Mouse (Mus musculus) neural tube, embryonic 15.5 days (tissue): Measurements from ENCODE around the gene Olfr522. TPM values are rescaled to one million over a fixed set of nuclear protein-coding genes. Genes with fewer than 3 reads are reported as not detected.

ENCODE experiments used
- ATAC-seq: fragments of 200-750 bp; cut with Nextera tagmentation; 2 replicates; pipeline ENCODE4 v1.8.0; 2017; ENCODE audit warnings: mild to moderate bottlenecking, moderate TSS enrichment, moderate library complexity; ENCODE audit not compliant: low FRiP score
- H3K27ac ChIP-seq: fragments of 300-500 bp; sonication (generic); replicated peaks from 2 replicates; pipeline ENCODE4 v1.5.1; 2015; ENCODE audit warnings: mild to moderate bottlenecking, inconsistent platforms
- H3K27me3 ChIP-seq: fragments of 300-500 bp; sonication (generic); replicated peaks from 2 replicates; pipeline ENCODE4 v1.6.1; 2015; ENCODE audit warnings: inconsistent platforms
- H3K36me3 ChIP-seq: fragments of 300-500 bp; sonication (generic); 2 replicates; pipeline ENCODE4 v1.6.1; 2015; ENCODE audit warnings: inconsistent platforms
- H3K4me1 ChIP-seq: fragments of 300-500 bp; sonication (generic); 2 replicates; pipeline ENCODE4 v1.6.1; 2015; ENCODE audit warnings: inconsistent platforms
- H3K4me2 ChIP-seq: fragments of 300-500 bp; sonication (generic); 2 replicates; pipeline ENCODE4 v1.6.1; 2015; ENCODE audit warnings: inconsistent platforms, mild to moderate bottlenecking, moderate library complexity
- H3K4me3 ChIP-seq: fragments of 300-500 bp; sonication (generic); replicated peaks from 2 replicates; pipeline ENCODE4 v1.5.1; 2015; ENCODE audit warnings: mild to moderate bottlenecking, inconsistent platforms
- H3K9ac ChIP-seq: fragments of 300-500 bp; sonication (generic); replicated peaks from 2 replicates; pipeline ENCODE4 v1.6.1; 2015; ENCODE audit warnings: mild to moderate bottlenecking, inconsistent platforms
- H3K9me3 ChIP-seq: fragments of 300-500 bp; sonication (generic); replicated peaks from 2 replicates; pipeline ENCODE4 v1.6.1; 2016; ENCODE audit warnings: inconsistent platforms
- WGBS: fragments of 180-500 bp; shearing (Covaris S2); methylation state at CpG from one replicate; pipeline ENCODE4 v1.1.7; 2015; ENCODE audit warnings: mixed read lengths; 5-methylcytosine and 5-hydroxymethylcytosine counted together
- polyA plus RNA-seq: library from polyadenylated mRNA; unstranded; fragments of >200 nt; fragmentation: Nextera tagmentation; extraction: Ambion mirVana; gene quantifications from 2 replicates; pipeline ENCODE4 v1.2.1, GENCODE M21; 2015

The Olfr522 gene
- polyA plus RNA-seq, 1 experiment from 2014 or later = not detected

DNA sequence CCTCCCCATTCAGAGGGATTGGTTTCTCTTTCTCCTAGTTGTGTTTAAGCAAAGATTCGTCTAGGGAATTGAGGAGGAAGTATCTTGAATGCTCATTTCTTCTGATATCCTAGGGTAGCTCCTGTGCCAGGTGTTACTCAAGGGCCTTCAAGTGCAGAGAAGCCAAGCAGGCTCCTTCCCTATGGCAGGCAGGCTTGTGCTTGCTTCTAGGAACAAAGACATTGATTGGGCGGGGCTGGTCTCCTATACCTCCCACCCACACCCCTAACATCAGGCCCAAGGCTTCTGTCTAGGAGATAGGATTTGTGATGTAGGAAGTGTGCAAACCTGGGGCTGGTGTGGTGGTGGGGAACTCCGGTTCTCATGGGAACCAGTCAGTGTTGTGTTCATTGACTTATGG, 37.6 kb downstream of the Olfr522 start:
- Histone ChIP-seq H3K9ac (no peak overlapping the region), H3K4me2 (no peak overlapping the region), H3K4me1 (peaks cover 15% of the 10 kb centered on the region), H3K27me3 (no peaks in the 10 kb centered on the region), H3K9me3 (no peaks in the 10 kb centered on the region), H3K36me3 (peaks cover 3% of the 10 kb centered on the region; the same call in 1 of the 2 replicates), H3K27ac (no peak overlapping the region), H3K4me3 (no peak overlapping the region)
- 90% methylated on average over 3 of the region's 3 CpGs for WGBS
- ATAC-seq = no peak

- no peaks in the 10 kb centered on the region for H3K9me3 ChIP-seq
- H3K4me2 ChIP-seq = peak overlapping the region; percentile 83
- ATAC-seq = no peak
- H3K27ac ChIP-seq = peak overlapping the region; percentile 58; the same call in 1 of the 2 replicates
- peak overlapping the region; percentile 73 for H3K4me3 ChIP-seq
- WGBS = 9% methylated on average over 5 of the region's 5 CpGs
- H3K9ac ChIP-seq = peak overlapping the region; percentile 75
- no peaks in the 10 kb centered on the region for H3K27me3 ChIP-seq
- peaks cover 3% of the 10 kb centered on the region; the same call in 1 of the 2 replicates for H3K36me3 ChIP-seq
- peaks cover 15% of the 10 kb centered on the region for H3K4me1 ChIP-seq
These were observed 38.6 kb downstream of the Olfr522 start for GRCm38 (mm10) chr7:140126022-140126350.

DNA sequence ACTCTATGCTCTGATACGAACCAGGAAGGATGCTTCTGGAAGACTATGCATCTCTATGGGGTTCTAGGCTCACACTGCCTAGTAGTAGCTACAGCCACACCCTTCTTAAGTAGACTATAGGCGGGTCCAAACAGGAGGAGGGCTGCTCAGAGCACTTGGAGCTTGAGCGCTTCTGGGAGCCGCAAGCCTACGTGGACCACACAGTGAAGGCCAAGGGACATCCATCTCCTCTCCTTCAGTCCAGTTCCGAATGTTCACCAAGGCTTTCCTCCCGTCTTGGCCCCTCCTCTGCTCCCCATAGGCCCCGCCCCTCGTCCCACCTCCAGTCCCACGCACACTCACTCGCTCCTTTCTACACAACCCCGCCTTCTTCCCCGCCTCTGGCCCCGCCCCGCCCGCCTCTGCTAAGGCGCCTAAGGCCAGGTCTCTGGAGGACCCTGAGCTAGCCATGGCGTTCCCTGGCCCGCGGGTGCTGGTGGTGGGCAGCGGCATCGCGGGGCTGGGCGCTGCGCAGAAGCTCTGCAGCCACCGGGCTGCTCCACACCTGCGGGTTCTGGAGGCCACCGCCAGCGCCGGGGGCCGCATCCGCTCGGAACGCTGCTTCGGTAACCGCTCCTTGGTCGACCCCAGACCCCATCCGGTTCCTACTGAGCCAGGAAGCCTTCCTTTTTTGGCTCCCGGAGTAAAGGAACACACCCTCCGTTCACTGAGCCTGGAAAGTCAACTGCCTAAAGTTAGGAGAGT, 39.1 kb downstream of the Olfr522 start:
- H3K4me1 ChIP-seq = peaks cover 15% of the 10 kb centered on the region
- no peaks in the 10 kb centered on the region for H3K9me3 ChIP-seq
- H3K4me3 ChIP-seq = peak overlapping the region; percentile 73
- ATAC-seq = peak; percentile 96
- H3K36me3 ChIP-seq = peaks cover 3% of the 10 kb centered on the region; the same call in 1 of the 2 replicates
- peak overlapping the region; percentile 83 for H3K4me2 ChIP-seq
- peak overlapping the region; percentile 58 for H3K27ac ChIP-seq
- WGBS = under 1% methylated on average over 39 of the region's 40 CpGs
- no peaks in the 10 kb centered on the region for H3K27me3 ChIP-seq
- H3K9ac ChIP-seq = peak overlapping the region; percentile 75

- H3K4me3 ChIP-seq = no peak overlapping the region
- H3K4me2 ChIP-seq = no peak overlapping the region
- H3K27ac ChIP-seq = no peak overlapping the region
- no peak for ATAC-seq
- H3K27me3 ChIP-seq = no peaks in the 10 kb centered on the region
- 97% methylated on average over 1 of the region's 1 CpGs for WGBS
- no peak overlapping the region for H3K9ac ChIP-seq
- no peaks in the 10 kb centered on the region for H3K9me3 ChIP-seq
- H3K4me1 ChIP-seq = peaks cover 15% of the 10 kb centered on the region
- peaks cover 1% of the 10 kb centered on the region; the same call in 1 of the 2 replicates for H3K36me3 ChIP-seq
These were observed 40.2 kb downstream of the Olfr522 start for GRCm38 (mm10) chr7:140124382-140124781.

GRCm38 (mm10) chr7:140122765-140123164, 41.8 kb downstream of the Olfr522 start:
- H3K4me2 ChIP-seq = no peak overlapping the region
- no peaks in the 10 kb centered on the region for H3K27me3 ChIP-seq
- no peaks in the 10 kb centered on the region for H3K9me3 ChIP-seq
- no peak overlapping the region for H3K4me3 ChIP-seq
- ATAC-seq = no peak
- H3K9ac ChIP-seq = no peak overlapping the region
- H3K27ac ChIP-seq = no peak overlapping the region
- H3K36me3 ChIP-seq = no peaks in the 10 kb centered on the region
- peaks cover 15% of the 10 kb centered on the region for H3K4me1 ChIP-seq
- WGBS = 40% methylated on average over 4 of the region's 4 CpGs

- 73% methylated on average over 13 of the region's 13 CpGs for WGBS
These were observed 43.1 kb downstream of the Olfr522 start for GRCm38 (mm10) chr7:140121338-140121910.

DNA sequence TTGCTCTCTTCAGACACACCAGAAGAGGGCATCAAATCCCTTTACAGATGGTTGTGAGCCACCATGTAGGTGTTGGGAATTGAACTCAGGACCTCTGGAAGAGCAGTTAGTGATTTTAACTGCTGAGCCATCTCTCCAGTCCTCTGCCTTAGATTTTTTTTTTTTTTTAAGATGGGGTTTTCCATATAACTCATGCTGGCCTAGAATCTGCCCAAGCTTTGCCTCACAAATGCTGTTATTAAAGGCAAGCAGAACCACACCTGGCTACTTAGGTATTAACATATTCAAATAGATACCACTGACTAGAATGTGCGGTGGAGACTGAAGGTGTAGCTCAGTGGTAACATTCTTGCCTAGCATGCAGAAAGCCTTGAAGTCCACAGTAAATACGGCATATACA, 44.1 kb downstream of the Olfr522 start:
- H3K27ac ChIP-seq = no peak overlapping the region
- 92% methylated on average over 2 of the region's 2 CpGs for WGBS
- no peak overlapping the region for H3K9ac ChIP-seq
- H3K4me1 ChIP-seq = peaks cover 18% of the 10 kb centered on the region
- H3K4me2 ChIP-seq = no peak overlapping the region
- no peaks in the 10 kb centered on the region for H3K9me3 ChIP-seq
- ATAC-seq = no peak
- no peaks in the 10 kb centered on the region for H3K36me3 ChIP-seq
- H3K4me3 ChIP-seq = no peak overlapping the region
- no peaks in the 10 kb centered on the region for H3K27me3 ChIP-seq

More at GRCm38 (mm10) chr7:140121338-140121910, 43.1 kb downstream of the Olfr522 start:
- H3K9ac ChIP-seq = no peak overlapping the region
- no peak overlapping the region for H3K4me2 ChIP-seq
- no peak overlapping the region for H3K4me3 ChIP-seq
- no peaks in the 10 kb centered on the region for H3K27me3 ChIP-seq
- no peaks in the 10 kb centered on the region for H3K36me3 ChIP-seq
- no peak overlapping the region for H3K27ac ChIP-seq
- ATAC-seq = no peak
- H3K9me3 ChIP-seq = no peaks in the 10 kb centered on the region
- peaks cover 18% of the 10 kb centered on the region for H3K4me1 ChIP-seq

- no peaks in the 10 kb centered on the region for H3K9me3 ChIP-seq
- peaks cover 21% of the 10 kb centered on the region for H3K4me1 ChIP-seq
- H3K4me3 ChIP-seq = peak within 1 kb of the TSS; percentile 78
- peak; percentile 93 for ATAC-seq
- peaks cover 14% of the 10 kb centered on the region; the same call in 1 of the 2 replicates for H3K36me3 ChIP-seq
- 4% methylated on average over 28 of the region's 28 CpGs for WGBS
- H3K9ac ChIP-seq = peak within 1 kb of the TSS; percentile 86
- no peaks in the 10 kb centered on the region for H3K27me3 ChIP-seq
- H3K4me2 ChIP-seq = peak within 1 kb of the TSS; percentile 90
- peak within 1 kb of the TSS; percentile 89 for H3K27ac ChIP-seq
These were observed 48.1 kb downstream of the Olfr522 start, which contains the start of gene Echs1 for GRCm38 (mm10) chr7:140116329-140117054. Gene Echs1, minus strand, starts transcription at chr7:140116476.

- Histone ChIP-seq H3K27me3 (no peaks in the 10 kb centered on the region), H3K36me3 (peaks cover 20% of the 10 kb centered on the region), H3K27ac (peak within 1 kb of the TSS; percentile 89), H3K4me1 (peaks cover 21% of the 10 kb centered on the region), H3K4me3 (peak within 1 kb of the TSS; percentile 78), H3K4me2 (peak within 1 kb of the TSS; percentile 90), H3K9ac (peak within 1 kb of the TSS; percentile 86), H3K9me3 (no peaks in the 10 kb centered on the region)
- peak; percentile 77 for ATAC-seq
- 2% methylated on average over 23 of the region's 23 CpGs for WGBS
These were observed 48.8 kb downstream of the Olfr522 start, which contains the start of gene Paox for GRCm38 (mm10) chr7:140115583-140116328. Gene Paox, plus strand, starts transcription at chr7:140115799.

GRCm38 (mm10) chr7:140111943-140112342, 52.6 kb downstream of the Olfr522 start:
- Histone ChIP-seq H3K36me3 (peaks cover 57% of the 10 kb centered on the region), H3K4me3 (no peak overlapping the region), H3K4me1 (peaks cover 16% of the 10 kb centered on the region), H3K27ac (no peak overlapping the region), H3K4me2 (no peak overlapping the region), H3K27me3 (no peaks in the 10 kb centered on the region), H3K9ac (no peak overlapping the region), H3K9me3 (no peaks in the 10 kb centered on the region)
- ATAC-seq = no peak
- 64% methylated on average over 3 of the region's 3 CpGs for WGBS
